Mouse (Mus musculus) hematopoietic stem cell, adult 5-6 weeks (primary cell): Measurements from ENCODE around the gene Tnfrsf17. TPM values are rescaled to one million over a fixed set of nuclear protein-coding genes. Genes with fewer than 3 reads are reported as not detected.
"Not testable (repeated sequence)": the region's sequence is repeated elsewhere in the genome, so short reads cannot be mapped to it uniquely, and the experiment has no call there.

ENCODE experiments used
- ATAC-seq, 2 experiments: fragments of 125-278 bp in 1 of 2; replicated peaks in 1 of 2; 2 replicates each; pipeline ENCODE4 v1.8.0; 2016 to 2017; ENCODE audit warnings: inconsistent platforms in 2 of 2, mild to moderate bottlenecking in 2 of 2, moderate number of reproducible peaks in 2 of 2, low read depth in 1 of 2, moderate TSS enrichment in 1 of 2; ENCODE audit not compliant: low FRiP score in 2 of 2, poor library complexity in 2 of 2, severe bottlenecking in 2 of 2, insufficient read depth in 1 of 2, low TSS enrichment in 1 of 2
- total RNA-seq: library from RNA; stranded (forward); fragments of 172-1452, 232-1000 nt; gene quantifications from 2 replicates; pipeline ENCODE4 v1.2.3, GENCODE M21; 2017

The Tnfrsf17 gene
- total RNA-seq, result 0.44 TPM in 1 of 2 replicates, not detected in the other

- ATAC-seq, result no peak
Observed at GRCm38 (mm10) chr16:11313512-11313911, at the start of gene Tnfrsf17. Gene Tnfrsf17, plus strand, starts transcription at chr16:11313812.

GRCm38 (mm10) chr16:11266556-11266955 is 47.1 kb upstream of the Tnfrsf17 start:
- no peak for ATAC-seq

GRCm38 (mm10) chr16:11269808-11270207 is 43.8 kb upstream of the Tnfrsf17 start:
- no peak for ATAC-seq

GRCm38 (mm10) chr16:11270642-11271041 is 43.0 kb upstream of the Tnfrsf17 start:
- peak; percentile 95 to 96 for ATAC-seq

- ATAC-seq, result no peak
Observed at GRCm38 (mm10) chr16:11271073-11271472, 42.5 kb upstream of the Tnfrsf17 start.

- no peak for ATAC-seq
Observed at GRCm38 (mm10) chr16:11276888-11277287, 36.7 kb upstream of the Tnfrsf17 start.

- ATAC-seq, result no peak
Observed at GRCm38 (mm10) chr16:11278778-11279177, 34.8 kb upstream of the Tnfrsf17 start.

GRCm38 (mm10) chr16:11282655-11283232 is 30.9 kb upstream of the Tnfrsf17 start:
- ATAC-seq, result no peak

GRCm38 (mm10) chr16:11284881-11285280 is 28.7 kb upstream of the Tnfrsf17 start:
- no peak for ATAC-seq

- no peak; a peak in 1 of 4 replicates for ATAC-seq
Observed at GRCm38 (mm10) chr16:11285949-11286348, 27.7 kb upstream of the Tnfrsf17 start.

- not testable (repeated sequence) for ATAC-seq
Observed at GRCm38 (mm10) chr16:11288873-11289272, 24.7 kb upstream of the Tnfrsf17 start.

- ATAC-seq, result not testable (repeated sequence)
Observed at GRCm38 (mm10) chr16:11295583-11295982, 18.0 kb upstream of the Tnfrsf17 start.

GRCm38 (mm10) chr16:11297700-11298099 is 15.9 kb upstream of the Tnfrsf17 start:
- peak; percentile 85 to 89 for ATAC-seq

GRCm38 (mm10) chr16:11303741-11304140 is 9.9 kb upstream of the Tnfrsf17 start:
- ATAC-seq, result no peak

- ATAC-seq, result no peak
Observed at GRCm38 (mm10) chr16:11305531-11305930, 8.1 kb upstream of the Tnfrsf17 start.

GRCm38 (mm10) chr16:11315786-11316320 is 2.2 kb downstream of the Tnfrsf17 start:
- ATAC-seq, result no peak

- no peak for ATAC-seq
Observed at GRCm38 (mm10) chr16:11316748-11317147, 3.1 kb downstream of the Tnfrsf17 start.

GRCm38 (mm10) chr16:11317324-11317723 is 3.7 kb downstream of the Tnfrsf17 start:
- peak; percentile 97 to 99 for ATAC-seq
